ENCODE assay signal across 15 mouse cellular contexts in genomic region chr5:142410348-142410747, GRCm38 (mm10). TPM values are rescaled to one million over a fixed set of nuclear protein-coding genes. Genes with fewer than 3 reads are reported as not detected.
DNase-seq lines count a peak whose midpoint lies in the region; ATAC-seq lines count a peak whose summit lies in the region.
"Had no signal": no experiment of that assay in that cellular context is flagged by ENCODE, and none has a peak within 500 bp of the region (broad histone marks: within the 10 kb centered on the region; RNA-seq: fewer than 3 reads in every experiment).

No protein-coding gene starts in this region.

- H3K9me3 ChIP-seq in heart, embryonic 11.5 days (replicated peaks; ENCODE audit: control insufficient read depth, low read length) = no peaks in the 10 kb centered on the region
- H3K9me3 ChIP-seq in neural tube, embryonic 13.5 days = no peaks in the 10 kb centered on the region
- H3K9me3 ChIP-seq in limb, embryonic 12.5 days = no peaks in the 10 kb centered on the region
- H3K9me3 ChIP-seq: liver, embryonic 12.5 days; lung, embryonic 15.5 days had no signal

- 0 out of 2 replicates have a peak, but pooled peaks cover 2% of the 10 kb centered on the region for H3K36me3 ChIP-seq in heart, embryonic 11.5 days (ENCODE audit: control insufficient read depth, insufficient read depth, low read length)
- peaks cover 27% of the 10 kb centered on the region; the same call in 1 of the 2 replicates for H3K36me3 ChIP-seq in neural tube, embryonic 13.5 days
- peaks cover 26% of the 10 kb centered on the region for H3K36me3 ChIP-seq in limb, embryonic 12.5 days
- H3K36me3 ChIP-seq: lung, embryonic 15.5 days had no signal

- DNase-seq in heart, adult 9 months (ENCODE audit: low spot score in 2 of 2) = no peak
- DNase-seq in neural tube, embryonic 10.5 days (ENCODE audit: extremely low spot score, low spot score) = no peak
- DNase-seq in kidney, adult 8-10 months = no peak
- DNase-seq in kidney, postnatal 25 days = no peak
- no peak for DNase-seq in frontal cortex, postnatal 10 days (ENCODE audit: low spot score in 2 of 2)
- DNase-seq: cerebellum, adult 11 months; cerebellum, postnatal 36 days; gastrocnemius, postnatal 36 days; layer of hippocampus, adult 9-11 months had no signal

- no peak overlapping the region for H3K4me2 ChIP-seq in heart, embryonic 11.5 days
- no peak overlapping the region for H3K4me2 ChIP-seq in neural tube, embryonic 13.5 days
- peak overlapping the region; percentile 9; the same call in 1 of the 2 replicates for H3K4me2 ChIP-seq in limb, embryonic 12.5 days
- H3K4me2 ChIP-seq: liver, embryonic 12.5 days; lung, embryonic 15.5 days had no signal

- peaks cover 32% of the 10 kb centered on the region for H3K4me1 ChIP-seq in heart, embryonic 11.5 days (ENCODE audit: control insufficient read depth, insufficient read depth, low read length)
- H3K4me1 ChIP-seq in neural tube, embryonic 13.5 days (replicated peaks) = peaks cover 80% of the 10 kb centered on the region
- H3K4me1 ChIP-seq in limb, embryonic 12.5 days (replicated peaks) = peaks cover 56% of the 10 kb centered on the region

- no peak overlapping the region for H3K9ac ChIP-seq in heart, embryonic 11.5 days (ENCODE audit: low read depth, low read length)
- H3K9ac ChIP-seq in neural tube, embryonic 13.5 days = no peak overlapping the region
- no peak overlapping the region for H3K9ac ChIP-seq in limb, embryonic 12.5 days (replicated peaks)
- H3K9ac ChIP-seq: liver, embryonic 12.5 days; lung, embryonic 15.5 days had no signal

- ATAC-seq in heart, embryonic 11.5 days (replicated peaks; ENCODE audit: insufficient number of reproducible peaks, low FRiP score, low TSS enrichment) = no peak
- no peak for ATAC-seq in neural tube, embryonic 13.5 days (ENCODE audit: low read depth)
- no peak for ATAC-seq in limb, embryonic 12.5 days (ENCODE audit: insufficient number of reproducible peaks, insufficient read depth, low FRiP score, low TSS enrichment, low read depth)
- ATAC-seq: inflammation-experienced regulatory T-cells, adult 6 months; liver, embryonic 12.5 days had no signal

- 0 out of 2 replicates have a peak overlapping the region, but pooled peaks have one; percentile 12 for H3K27ac ChIP-seq in heart, embryonic 11.5 days (ENCODE audit: low read depth, low read length)
- H3K27ac ChIP-seq in neural tube, embryonic 13.5 days (replicated peaks) = peak overlapping the region; percentile 43
- H3K27ac ChIP-seq in limb, embryonic 12.5 days = peak overlapping the region; percentile 82
- H3K27ac ChIP-seq: liver, embryonic 12.5 days; lung, embryonic 15.5 days had no signal

- H3K4me3 ChIP-seq in heart, embryonic 11.5 days (ENCODE audit: low read depth, low read length) = no peak overlapping the region
- H3K4me3 ChIP-seq in neural tube, embryonic 13.5 days = no peak overlapping the region
- no peak overlapping the region for H3K4me3 ChIP-seq in limb, embryonic 12.5 days (replicated peaks)
- H3K4me3 ChIP-seq: liver, embryonic 12.5 days; lung, embryonic 15.5 days had no signal

- H3K27me3 ChIP-seq in heart, embryonic 11.5 days (ENCODE audit: control insufficient read depth, insufficient read depth, low read length) = no peaks in the 10 kb centered on the region
- H3K27me3 ChIP-seq in neural tube, embryonic 13.5 days = peaks cover 4% of the 10 kb centered on the region; the same call in 1 of the 2 replicates
- H3K27me3 ChIP-seq in limb, embryonic 12.5 days = no peaks in the 10 kb centered on the region
- H3K27me3 ChIP-seq: liver, embryonic 12.5 days; lung, embryonic 15.5 days had no signal

- 37% methylated on average over 7 of the region's 7 CpGs for WGBS in heart, embryonic 11.5 days (ENCODE audit: insufficient replicate concordance)
- WGBS in neural tube, embryonic 13.5 days = 40% methylated on average over 7 of the region's 7 CpGs
- WGBS in limb, embryonic 12.5 days = 31% methylated on average over 7 of the region's 7 CpGs

RNA-seq across cellular contexts. Expression of gene Foxk1, which starts 9.1 kb away (rescaled TPM):
- 3.0 and 3.8 TPM in 2 replicates for polyA plus RNA-seq in heart, embryonic 11.5 days (2014; fragmentation: Nextera tagmentation; extraction: Ambion mirVana)
- 5.6 and 7.2 TPM in 2 replicates for polyA plus RNA-seq in neural tube, embryonic 13.5 days (2015; fragmentation: Nextera tagmentation; extraction: Ambion mirVana)
- polyA plus RNA-seq in limb, embryonic 12.5 days (2016; fragmentation: Nextera tagmentation; extraction: Ambion mirVana) = 6.4 and 7.0 TPM in 2 replicates

RNA-seq across cellular contexts. Expression of gene Ap5z1, which starts 53.4 kb away (rescaled TPM):
- 6.4 and 8.1 TPM in 2 replicates for polyA plus RNA-seq in heart, embryonic 11.5 days (2014; fragmentation: Nextera tagmentation; extraction: Ambion mirVana)
- 10.9 and 14.1 TPM in 2 replicates for polyA plus RNA-seq in neural tube, embryonic 13.5 days (2015; fragmentation: Nextera tagmentation; extraction: Ambion mirVana)
- 8.8 and 9.2 TPM in 2 replicates for polyA plus RNA-seq in limb, embryonic 12.5 days (2016; fragmentation: Nextera tagmentation; extraction: Ambion mirVana)

Comparison
In these comparisons a context has a peak if more than half of its experiments do, and no peak if none do; other contexts are left out.
1. H3K27ac ChIP-seq: peak in every context shown above with its lines; median percentile 82 in limb, embryonic 12.5 days; 43 in neural tube, embryonic 13.5 days; 12 in heart, embryonic 11.5 days.